Mouse (Mus musculus): Measurements from ENCODE around the gene Gje1. TPM values are rescaled to one million over a fixed set of nuclear protein-coding genes. Genes with fewer than 3 reads are reported as not detected.

Gje1 gene
- total and polyA plus RNA-seq, 2 experiments from 2014 or later, result not detected

GRCm38 (mm10) chr10:14685663-14686062, 32.4 kb downstream of the Gje1 start:
- Histone ChIP-seq H3K4me2 (ENCODE audit: low read depth, low read length) (no peak overlapping the region), H3K36me3 (replicated peaks; ENCODE audit: control insufficient read depth, insufficient read depth, low read length) (peaks cover 6% of the 10 kb centered on the region), H3K9ac (replicated peaks; ENCODE audit: low read depth, low read length) (no peak overlapping the region), H3K4me1 (ENCODE audit: control insufficient read depth, insufficient read depth) (no peaks in the 10 kb centered on the region), H3K27me3 (ENCODE audit: control insufficient read depth, insufficient read depth, low read length) (no peaks in the 10 kb centered on the region), H3K4me3 (ENCODE audit: low read depth, low read length) (no peak overlapping the region), H3K27ac (ENCODE audit: low read depth) (no peak overlapping the region), H3K9me3 (replicated peaks; ENCODE audit: control insufficient read depth, low read length) (no peaks in the 10 kb centered on the region)
- WGBS, result 91% methylated on average over 1 of the region's 1 CpGs
- DNase-seq (ENCODE audit: low spot score) (no peak), ATAC-seq (ENCODE audit: insufficient read depth, low read depth) (no peak)
- no peak for TF ChIP-seq CTCF (IDR thresholded peaks at IDR 0.05; ENCODE audit: low read depth)
- TF ChIP-seq EP300 (IDR thresholded peaks at IDR 0.05; ENCODE audit: low read depth), result no peak

- Histone ChIP-seq H3K9me3 (replicated peaks; ENCODE audit: control insufficient read depth, low read length) (no peaks in the 10 kb centered on the region), H3K27me3 (ENCODE audit: control insufficient read depth, insufficient read depth, low read length) (no peaks in the 10 kb centered on the region), H3K27ac (ENCODE audit: low read depth) (no peak overlapping the region), H3K4me2 (ENCODE audit: low read depth, low read length) (no peak overlapping the region), H3K9ac (replicated peaks; ENCODE audit: low read depth, low read length) (no peak overlapping the region), H3K4me1 (ENCODE audit: control insufficient read depth, insufficient read depth) (no peaks in the 10 kb centered on the region), H3K4me3 (ENCODE audit: low read depth, low read length) (no peak overlapping the region), H3K36me3 (replicated peaks; ENCODE audit: control insufficient read depth, insufficient read depth, low read length) (peaks cover 17% of the 10 kb centered on the region; the same call in 1 of the 2 replicates)
- no peak for TF ChIP-seq EP300 (IDR thresholded peaks at IDR 0.05; ENCODE audit: low read depth)
- no peak for TF ChIP-seq CTCF (IDR thresholded peaks at IDR 0.05; ENCODE audit: low read depth)
- 69% methylated on average over 2 of the region's 2 CpGs for whole genome bisulfite sequencing
- DNase-seq (ENCODE audit: low spot score) (peak; percentile 22), ATAC-seq (ENCODE audit: insufficient read depth, low read depth) (0 out of 2 replicates have a peak, but pooled peaks have one; percentile 6)
Observed at GRCm38 (mm10) chr10:14666147-14666546, 51.9 kb downstream of the Gje1 start.

Other genes starting within 250 kb of the Gje1 start
- 9.9 and 10.9 TPM in 2 replicates for gene Adgrg6, start 172.6 kb downstream of the Gje1 start, total RNA-seq (2014; rRNA removed; ENCODE audit: low replicate concordance)
- gene Adgrg6, start 172.6 kb downstream of the Gje1 start, polyA plus RNA-seq (2015; fragmentation: Nextera tagmentation; extraction: Ambion mirVana), result 2.8 and 3.1 TPM in 2 replicates
- 25.0 and 56.8 TPM in 2 replicates for gene Vta1, start 12.7 kb downstream of the Gje1 start, total RNA-seq (2014; rRNA removed; ENCODE audit: low replicate concordance)
- gene Vta1, start 12.7 kb downstream of the Gje1 start, polyA plus RNA-seq (2015; fragmentation: Nextera tagmentation; extraction: Ambion mirVana), result 66.0 and 66.9 TPM in 2 replicates
- gene Nmbr, start 12.6 kb downstream of the Gje1 start, total RNA-seq (2014; rRNA removed; ENCODE audit: low replicate concordance), result not detected in 2 replicates
- 0.23 TPM in 1 of 2 replicates, not detected in the other for gene Nmbr, start 12.6 kb downstream of the Gje1 start, polyA plus RNA-seq (2015; fragmentation: Nextera tagmentation; extraction: Ambion mirVana)

Measured in heart, postnatal 0 days (tissue).